Mouse (Mus musculus): ENCODE measurements around the gene Gm7903.
"Not testable (repeated sequence)": the region's sequence is repeated elsewhere in the genome, so short reads cannot be mapped to it uniquely, and the experiment has no call there.

The Gm7903 gene

DNA sequence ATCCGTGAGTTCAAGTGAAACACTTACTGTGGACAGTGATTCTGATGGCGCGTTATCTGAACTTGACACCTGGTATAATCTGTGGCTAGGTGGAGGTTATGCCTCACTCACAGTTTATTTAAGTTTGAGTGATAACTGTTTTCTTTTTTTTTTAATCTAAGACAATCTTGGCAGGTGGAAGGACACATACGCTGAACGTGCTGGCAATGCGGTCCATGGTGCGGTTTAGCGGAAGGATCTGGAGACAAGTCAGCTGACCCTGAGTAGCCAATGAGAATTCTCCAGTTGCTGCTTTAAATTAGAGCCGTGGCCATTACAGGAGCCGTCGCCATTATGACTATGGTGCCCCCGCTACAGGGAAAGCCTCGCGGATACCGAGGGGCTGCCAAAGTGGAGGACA, at the start of gene Gm7903:
TSS of gene Gm7903 (plus strand) at position 301 of the 400 bp plus-strand sequence.
- DNase-seq = not testable (repeated sequence)

DNA sequence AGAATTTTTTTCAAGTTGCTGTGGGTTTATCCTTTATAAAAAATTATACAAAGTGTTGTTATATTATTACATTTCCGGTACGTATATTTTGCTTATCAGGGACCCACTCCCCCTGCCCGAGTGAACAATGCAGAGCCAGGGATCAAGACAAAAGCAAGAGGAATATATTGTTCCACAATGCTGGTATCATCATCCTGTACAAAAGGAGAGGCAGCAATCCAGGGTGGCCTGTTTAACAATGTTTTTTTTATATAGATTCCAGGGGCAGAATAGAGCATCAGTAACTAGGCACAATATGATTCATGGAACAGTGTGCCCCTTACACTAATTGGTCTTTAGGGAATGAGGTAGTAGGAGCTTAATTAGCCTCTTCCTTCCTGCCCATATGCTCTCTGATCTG, 30.1 kb upstream of the Gm7903 start:
- DNase-seq = not testable (repeated sequence)

DNA sequence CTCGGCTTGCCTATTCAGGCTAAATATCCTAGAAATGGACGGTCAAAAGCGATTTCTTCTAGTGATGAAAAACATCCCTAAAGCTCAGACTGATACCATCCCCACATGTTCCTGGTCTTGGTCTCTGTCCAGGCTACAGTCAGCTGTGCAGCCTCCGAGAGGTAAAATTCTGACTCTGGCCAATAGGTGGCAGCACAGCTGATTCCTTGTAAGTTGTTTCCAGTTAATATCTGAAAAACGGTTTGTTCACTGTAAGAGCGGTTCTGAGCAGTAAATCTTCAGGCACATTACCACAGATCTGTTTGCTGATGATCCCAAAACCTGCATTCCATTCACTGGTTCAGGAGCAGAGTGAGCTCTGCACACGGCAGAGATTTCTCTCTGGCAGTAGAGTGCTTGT, 12.4 kb upstream of the Gm7903 start:
- not testable (repeated sequence) for DNase-seq

DNA sequence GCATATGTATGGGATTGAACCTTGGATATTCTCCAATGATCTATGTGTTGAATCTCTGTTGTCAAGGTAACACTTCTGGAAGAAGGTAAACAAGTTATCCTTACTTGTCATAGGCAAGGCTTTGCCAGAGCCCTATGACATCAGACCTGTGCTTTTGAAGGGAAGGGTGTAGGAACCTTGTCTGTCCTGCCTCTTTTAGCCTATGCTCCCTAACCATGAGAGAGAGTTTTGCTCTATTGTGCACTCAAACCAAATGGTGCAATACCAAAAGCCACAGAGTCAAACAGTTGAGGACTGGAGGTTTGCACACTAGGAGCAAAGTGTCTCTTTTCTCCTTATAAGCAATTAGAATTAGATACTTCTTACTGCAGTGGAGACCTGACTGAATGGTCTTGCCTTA, 11.8 kb upstream of the Gm7903 start:
- DNase-seq = not testable (repeated sequence)

DNA sequence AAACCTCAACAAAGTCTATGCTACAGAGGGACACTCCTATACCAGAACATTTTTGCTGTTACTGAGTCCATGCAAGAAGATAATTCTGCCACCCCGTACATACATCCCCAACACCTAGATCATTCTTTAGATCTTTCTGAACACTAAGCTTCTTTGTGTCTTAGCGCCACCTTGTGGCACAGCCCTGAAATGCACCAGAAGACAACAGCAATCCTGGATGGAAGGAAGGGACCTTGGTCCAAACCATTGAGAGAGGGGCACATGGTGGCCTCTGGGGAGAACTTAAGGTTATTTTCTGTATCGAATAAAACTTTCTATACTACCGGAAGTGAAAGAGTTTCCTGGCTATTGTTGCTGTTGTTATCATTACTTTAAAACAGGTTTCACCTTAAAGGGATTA, 11.2 kb upstream of the Gm7903 start:
- not testable (repeated sequence) for DNase-seq

DNA sequence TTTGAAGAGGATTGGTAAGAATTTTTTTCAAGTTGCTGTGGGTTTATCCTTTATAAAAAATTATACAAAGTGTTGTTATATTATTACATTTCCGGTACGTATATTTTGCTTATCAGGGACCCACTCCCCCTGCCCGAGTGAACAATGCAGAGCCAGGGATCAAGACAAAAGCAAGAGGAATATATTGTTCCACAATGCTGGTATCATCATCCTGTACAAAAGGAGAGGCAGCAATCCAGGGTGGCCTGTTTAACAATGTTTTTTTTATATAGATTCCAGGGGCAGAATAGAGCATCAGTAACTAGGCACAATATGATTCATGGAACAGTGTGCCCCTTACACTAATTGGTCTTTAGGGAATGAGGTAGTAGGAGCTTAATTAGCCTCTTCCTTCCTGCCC, 30.5 kb downstream of the Gm7903 start:
- not testable (repeated sequence) for DNase-seq

DNA sequence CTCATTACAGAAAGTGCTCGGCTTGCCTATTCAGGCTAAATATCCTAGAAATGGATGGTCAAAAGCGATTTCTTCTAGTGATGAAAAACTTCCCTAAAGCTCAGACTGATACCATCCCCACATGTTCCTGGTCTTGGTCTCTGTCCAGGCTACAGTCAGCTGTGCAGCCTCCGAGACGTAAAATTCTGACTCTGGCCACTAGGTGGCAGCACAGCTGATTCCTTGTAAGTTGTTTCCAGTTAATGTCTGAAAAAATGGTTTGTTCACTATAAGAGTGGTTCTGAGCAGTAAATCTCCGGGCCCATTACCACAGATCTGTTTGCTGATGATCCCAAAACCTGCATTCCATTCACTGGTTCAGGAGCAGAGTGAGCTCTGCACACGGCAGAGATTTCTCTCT, 48.3 kb downstream of the Gm7903 start:
- DNase-seq = not testable (repeated sequence)

DNA sequence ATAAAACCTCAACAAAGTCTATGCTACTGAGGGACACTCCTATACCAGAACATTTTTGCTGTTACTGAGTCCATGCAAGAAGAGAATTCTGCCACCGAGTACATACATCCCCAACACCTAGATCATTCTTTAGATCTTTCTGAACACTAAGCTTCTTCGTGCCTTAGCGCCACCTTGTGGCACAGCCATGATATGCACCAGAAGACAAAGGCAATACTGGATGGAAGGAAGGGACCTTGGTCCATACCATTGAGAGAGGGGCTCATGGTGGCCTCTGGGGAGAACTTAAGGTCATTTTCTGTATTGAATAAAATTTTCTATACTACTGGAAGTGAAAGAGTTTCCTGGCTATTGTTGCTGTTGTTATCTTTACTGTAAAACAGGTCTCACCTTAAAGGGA, 49.5 kb downstream of the Gm7903 start:
- not testable (repeated sequence) for DNase-seq

All from kidney, postnatal 14 days (tissue).